Mouse (Mus musculus): Measurements from ENCODE around the gene Tor1aip2. TPM values are rescaled to one million over a fixed set of nuclear protein-coding genes. Genes with fewer than 3 reads are reported as not detected.

The Tor1aip2 gene
- 100 to 1,000 TPM; 106 to 126 TPM for total RNA-seq (2023)

DNA sequence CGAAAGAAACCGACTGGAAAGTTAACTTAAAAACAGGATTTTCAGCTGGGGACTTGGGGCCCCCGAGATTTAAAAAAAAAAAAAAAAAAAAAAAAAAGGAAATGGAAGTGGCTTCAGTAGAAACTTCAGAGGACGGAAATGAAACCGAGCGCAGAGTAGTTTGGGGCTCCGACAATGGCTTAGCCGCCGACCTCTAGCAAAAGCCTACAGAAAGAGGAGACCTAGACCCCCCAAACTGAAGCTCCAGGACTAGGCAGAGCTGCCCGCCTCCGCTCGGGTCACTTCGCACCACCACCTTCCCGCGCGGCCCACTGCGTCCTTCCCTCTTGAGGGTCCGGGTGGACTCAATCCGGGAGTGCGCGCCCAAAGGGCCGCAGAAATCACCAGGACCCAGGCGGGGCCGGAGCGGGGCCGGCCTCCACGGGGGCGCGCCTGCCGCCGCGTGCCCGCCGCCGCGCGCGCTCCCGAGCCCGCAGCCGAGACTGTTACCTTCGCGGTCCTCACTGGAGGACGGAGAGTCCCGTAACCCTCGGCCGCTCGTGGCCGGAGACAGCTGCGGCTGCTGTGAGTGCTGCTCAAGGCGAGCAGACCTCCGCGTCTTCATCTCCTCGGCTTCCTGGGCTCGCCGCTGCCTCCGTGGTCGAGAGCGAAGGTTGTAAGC, at the start of gene Tor1aip2:
Tor1aip2 (plus strand) TSS at position 135 of the 661 bp plus-strand sequence.

DNA sequence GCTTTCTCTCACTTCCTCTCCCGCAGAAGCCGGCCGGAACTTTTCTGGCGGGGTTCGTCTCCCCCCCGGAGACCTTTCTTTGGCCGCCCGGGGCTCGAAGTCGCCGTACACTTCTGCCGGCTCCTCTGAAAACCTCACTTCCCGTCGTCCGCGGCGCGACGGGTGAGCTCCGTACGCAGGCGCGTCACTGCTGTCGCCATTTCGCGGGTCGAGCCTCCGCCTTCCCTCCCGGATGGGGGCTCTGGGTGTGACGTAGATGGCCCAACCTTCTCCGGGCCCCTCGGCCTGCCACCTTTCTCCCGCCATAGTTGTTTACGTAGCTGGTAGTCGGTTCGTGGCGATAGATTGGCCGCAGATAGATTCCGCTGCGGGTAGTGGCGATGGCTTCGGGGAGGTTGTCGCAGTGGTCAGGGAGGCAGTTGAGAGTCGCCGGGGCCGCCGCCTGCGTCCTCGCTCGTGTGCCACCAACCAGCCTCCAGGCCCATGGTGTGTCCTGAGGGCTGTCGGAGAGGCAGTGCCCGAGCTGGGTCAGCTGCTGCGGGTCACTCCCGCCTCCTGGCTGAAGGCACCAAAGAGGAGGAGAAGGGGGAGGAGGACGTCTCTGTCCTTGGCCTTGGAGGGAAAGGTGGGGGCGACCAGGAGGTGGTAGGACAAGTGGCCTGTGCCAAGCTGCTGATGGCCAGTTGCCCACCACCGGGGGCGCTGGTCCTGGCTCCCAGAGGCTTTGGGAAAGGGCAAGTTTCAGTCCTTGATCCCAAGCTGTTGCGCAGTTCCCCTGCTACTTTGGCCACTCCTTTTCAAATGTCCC, 931 bp downstream of the Tor1aip2 start, which contains the start of gene Tor1aip1:
Tor1aip1 (minus strand) TSS at position 551 of the 808 bp plus-strand sequence.

Other genes with a start within 250 kb of the Tor1aip2 start
- gene Qsox1, start 222.5 kb upstream of the Tor1aip2 start, total RNA-seq (2023) = 10 to 100 TPM; 49.6 to 51.1 TPM
- gene Cep350, start 62.1 kb upstream of the Tor1aip2 start, total RNA-seq (2023) = 10 to 100 TPM; 98.0 to 99.0 TPM
- gene Tor1aip1, start 1.1 kb downstream of the Tor1aip2 start, total RNA-seq (2023) = 100 to 1,000 TPM; 119 to 125 TPM
- not detected for gene Fam163a, start 169.6 kb downstream of the Tor1aip2 start, total RNA-seq (2023)